Mouse (Mus musculus) kidney, embryonic 14.5 days (tissue): ENCODE data around the gene Ush2a. TPM values are rescaled to one million over a fixed set of nuclear protein-coding genes. Genes with fewer than 3 reads are reported as not detected.

Experiments
- ATAC-seq: fragments of 200-750 bp; cut with Nextera tagmentation; 2 replicates; pipeline ENCODE4 v1.8.0; 2017; ENCODE audit warnings: moderate number of reproducible peaks, mild to moderate bottlenecking, moderate TSS enrichment, moderate library complexity; ENCODE audit not compliant: low FRiP score, low TSS enrichment
- H3K27ac ChIP-seq: fragments of 300-500 bp; sonication (generic); 2 replicates; pipeline ENCODE4 v1.5.1; 2014; ENCODE audit warnings: low read depth, mild to moderate bottlenecking, low read length, moderate library complexity, mixed read lengths
- H3K27me3 ChIP-seq: fragments of 300-500 bp; sonication (generic); 2 replicates; pipeline ENCODE4 v1.6.1; 2014; ENCODE audit warnings: mild to moderate bottlenecking, low read length; ENCODE audit not compliant: control insufficient read depth, insufficient read depth
- H3K36me3 ChIP-seq: fragments of 300-500 bp; sonication (generic); 2 replicates; pipeline ENCODE4 v1.6.1; 2014; ENCODE audit warnings: low read length, mixed read lengths; ENCODE audit not compliant: control insufficient read depth, insufficient read depth
- H3K4me1 ChIP-seq: fragments of 300-500 bp; sonication (generic); 2 replicates; pipeline ENCODE4 v1.6.1; 2014; ENCODE audit warnings: low read length, mixed read lengths; ENCODE audit not compliant: control insufficient read depth, insufficient read depth
- H3K4me2 ChIP-seq: fragments of 300-500 bp; sonication (generic); replicated peaks from 2 replicates; pipeline ENCODE4 v1.6.1; 2014; ENCODE audit warnings: low read depth, mild to moderate bottlenecking, low read length
- H3K4me3 ChIP-seq: fragments of 300-500 bp; sonication (generic); 2 replicates; pipeline ENCODE4 v1.5.1; 2014; ENCODE audit warnings: mild to moderate bottlenecking, low read length
- H3K9ac ChIP-seq: fragments of 300-500 bp; sonication (generic); 2 replicates; pipeline ENCODE4 v1.6.1; 2014; ENCODE audit warnings: low read depth, mild to moderate bottlenecking, low read length, moderate library complexity
- H3K9me3 ChIP-seq: fragments of 300-500 bp; sonication (generic); 2 replicates; pipeline ENCODE4 v1.6.1; 2016; ENCODE audit warnings: low read length; ENCODE audit not compliant: control insufficient read depth
- WGBS: fragments of 180-500 bp; shearing (Covaris S2); extraction: QIAGEN DNeasy Blood & Tissue Kit; methylation state at CpG from one replicate; pipeline ENCODE4 v1.1.7; 2014; 5-methylcytosine and 5-hydroxymethylcytosine counted together
- polyA plus RNA-seq: library from polyadenylated mRNA; unstranded; fragments of >200 nt; fragmentation: Nextera tagmentation; extraction: Ambion mirVana; gene quantifications from 2 replicates; pipeline ENCODE4 v1.2.1, GENCODE M21; 2014

The Ush2a gene
- polyA plus RNA-seq, 1 experiment from 2014 or later: 0.23 TPM

DNA sequence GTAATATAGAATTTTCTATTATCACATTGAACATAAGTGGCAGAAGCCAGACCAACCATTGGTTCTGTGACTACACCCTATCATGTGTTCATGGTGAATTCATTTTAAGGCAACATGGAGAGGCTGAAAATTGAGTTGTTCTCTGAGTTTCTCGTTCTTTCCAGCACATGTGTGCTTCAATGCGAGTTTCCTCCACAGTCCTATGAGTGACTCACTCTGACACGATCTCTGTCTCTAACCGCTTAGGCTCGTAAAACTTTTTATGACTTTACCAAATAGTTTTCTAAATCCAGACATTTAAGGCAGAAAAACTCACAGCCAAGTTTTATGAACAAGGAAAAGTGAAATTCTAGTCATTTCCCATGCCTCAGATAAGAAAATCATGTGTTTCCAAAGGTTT lies 597.9 kb downstream of the Ush2a start:
- no peaks in the 10 kb centered on the region for H3K4me1 ChIP-seq
- no peaks in the 10 kb centered on the region for H3K27me3 ChIP-seq
- no peak overlapping the region for H3K27ac ChIP-seq
- 69% methylated on average over 5 of the region's 5 CpGs for WGBS
- no peaks in the 10 kb centered on the region for H3K36me3 ChIP-seq
- H3K9ac ChIP-seq: no peak overlapping the region
- no peak for ATAC-seq
- H3K4me2 ChIP-seq: no peak overlapping the region
- H3K4me3 ChIP-seq: no peak overlapping the region
- H3K9me3 ChIP-seq: no peaks in the 10 kb centered on the region

DNA sequence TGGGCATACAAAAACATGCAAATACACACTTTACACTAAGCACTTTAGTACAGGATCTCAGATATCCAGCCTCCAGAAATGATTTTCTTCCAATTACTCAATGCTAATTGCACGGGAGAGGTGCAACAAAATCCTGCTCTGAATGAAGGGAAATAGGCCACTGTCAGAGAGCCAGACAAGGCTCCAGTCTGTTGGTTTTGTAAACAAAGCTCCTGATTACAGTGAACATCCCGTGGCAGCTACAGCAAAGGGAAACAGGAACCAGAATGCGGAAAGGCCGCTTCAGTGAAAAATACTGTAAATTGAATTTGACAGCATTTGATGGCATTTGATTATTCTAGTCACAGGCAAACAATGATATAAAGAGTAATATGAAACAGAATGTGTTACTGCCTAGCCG lies 604.1 kb downstream of the Ush2a start:
- Histone ChIP-seq H3K4me1 (0 out of 2 replicates have a peak, but pooled peaks cover 2% of the 10 kb centered on the region), H3K4me3 (no peak overlapping the region), H3K27me3 (no peaks in the 10 kb centered on the region), H3K36me3 (no peaks in the 10 kb centered on the region), H3K9me3 (no peaks in the 10 kb centered on the region), H3K27ac (no peak overlapping the region), H3K4me2 (no peak overlapping the region), H3K9ac (no peak overlapping the region)
- ATAC-seq: no peak
- 24% methylated on average over 5 of the region's 5 CpGs for WGBS

DNA sequence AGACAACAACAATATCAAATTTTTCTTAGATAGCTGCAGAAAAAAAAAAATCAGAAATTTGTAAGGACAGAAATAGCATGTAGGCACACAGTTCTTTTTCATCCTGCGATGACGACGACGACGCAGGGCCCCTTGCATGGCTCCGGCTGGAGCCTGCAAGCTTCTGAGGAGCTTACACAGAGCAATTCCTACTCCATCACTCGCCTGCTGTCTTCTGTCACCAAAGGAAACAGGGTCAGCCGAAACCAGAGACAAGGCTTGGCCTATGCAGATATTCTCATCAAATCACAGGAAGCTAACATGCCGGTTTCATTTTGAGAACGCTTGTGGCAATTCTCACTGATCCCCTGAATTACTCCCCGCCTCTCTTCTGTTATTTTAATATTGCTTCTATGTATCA lies 604.7 kb downstream of the Ush2a start:
- ATAC-seq: no peak
- no peak overlapping the region for H3K4me2 ChIP-seq

GRCm38 (mm10) chr1:188878531-188879055 lies 616.8 kb downstream of the Ush2a start:
- no peak overlapping the region for H3K4me3 ChIP-seq
- H3K36me3 ChIP-seq: no peaks in the 10 kb centered on the region
- WGBS: 91% methylated on average over 4 of the region's 4 CpGs
- no peaks in the 10 kb centered on the region for H3K27me3 ChIP-seq
- no peak overlapping the region for H3K27ac ChIP-seq
- ATAC-seq: no peak
- H3K9me3 ChIP-seq: no peaks in the 10 kb centered on the region
- no peak overlapping the region for H3K9ac ChIP-seq
- no peak overlapping the region for H3K4me2 ChIP-seq
- H3K4me1 ChIP-seq: no peaks in the 10 kb centered on the region

More for the DNA sequence above, 604.7 kb downstream of the Ush2a start:
- Histone ChIP-seq H3K36me3 (no peaks in the 10 kb centered on the region), H3K27ac (no peak overlapping the region), H3K9me3 (no peaks in the 10 kb centered on the region), H3K4me1 (0 out of 2 replicates have a peak, but pooled peaks cover 2% of the 10 kb centered on the region), H3K27me3 (no peaks in the 10 kb centered on the region), H3K9ac (no peak overlapping the region), H3K4me3 (no peak overlapping the region)
- WGBS: 61% methylated on average over 11 of the region's 11 CpGs

- ATAC-seq: no peak
- H3K4me2 ChIP-seq: no peak overlapping the region
- 56% methylated on average over 4 of the region's 4 CpGs for WGBS
- no peaks in the 10 kb centered on the region for H3K27me3 ChIP-seq
- H3K4me3 ChIP-seq: no peak overlapping the region
- H3K36me3 ChIP-seq: no peaks in the 10 kb centered on the region
- H3K4me1 ChIP-seq: no peaks in the 10 kb centered on the region
- H3K9me3 ChIP-seq: no peaks in the 10 kb centered on the region
- no peak overlapping the region for H3K9ac ChIP-seq
- no peak overlapping the region for H3K27ac ChIP-seq
These were observed 635.2 kb downstream of the Ush2a start for GRCm38 (mm10) chr1:188896906-188897551.

DNA sequence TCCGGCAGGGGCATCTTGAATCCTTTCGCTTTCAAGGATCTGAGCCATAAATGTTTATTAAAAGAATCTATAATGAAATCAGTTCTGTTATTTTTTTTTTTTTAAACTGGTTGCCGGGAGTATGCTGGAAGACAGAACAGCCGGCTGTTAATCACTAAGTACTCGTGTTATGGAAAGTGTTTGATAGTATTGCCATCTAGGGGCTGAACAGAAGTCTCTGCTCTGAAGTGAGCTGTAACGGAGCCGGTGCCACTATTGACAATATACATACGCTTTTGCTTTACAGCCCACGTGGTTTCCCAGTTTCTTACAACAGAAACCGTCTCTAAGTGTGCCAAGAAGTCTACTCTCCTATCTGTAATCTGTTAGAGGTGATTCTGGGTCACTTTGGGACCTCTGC lies 642.3 kb downstream of the Ush2a start:
- 44% methylated on average over 10 of the region's 10 CpGs for WGBS
- no peak for ATAC-seq
- H3K36me3 ChIP-seq: no peaks in the 10 kb centered on the region

DNA sequence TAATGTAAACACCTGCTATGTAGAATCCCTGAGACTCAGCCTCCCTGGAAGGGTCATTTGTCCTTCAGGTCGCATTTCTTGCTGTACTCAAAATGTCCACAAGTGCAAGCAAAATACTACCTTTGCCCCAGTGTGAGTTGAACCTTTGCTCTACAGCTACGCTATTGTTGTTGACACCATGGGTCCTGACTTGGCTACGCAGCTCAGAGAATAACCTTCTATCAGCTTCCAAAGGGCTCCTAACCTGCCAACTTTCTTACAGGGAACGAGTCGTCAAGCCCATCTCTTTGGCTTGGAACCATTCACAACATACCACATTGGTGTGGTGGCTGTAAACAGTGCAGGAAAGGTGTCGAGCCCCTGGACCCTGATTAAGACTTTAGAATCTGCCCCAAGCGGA lies 644.4 kb downstream of the Ush2a start:
- Histone ChIP-seq H3K27ac (no peak overlapping the region), H3K4me3 (no peak overlapping the region), H3K9me3 (no peaks in the 10 kb centered on the region), H3K27me3 (no peaks in the 10 kb centered on the region), H3K9ac (no peak overlapping the region), H3K4me2 (no peak overlapping the region), H3K36me3 (no peaks in the 10 kb centered on the region), H3K4me1 (no peaks in the 10 kb centered on the region)
- WGBS: 64% methylated on average over 7 of the region's 7 CpGs
- no peak for ATAC-seq

More for the DNA sequence above, 642.3 kb downstream of the Ush2a start:
- Histone ChIP-seq H3K4me3 (no peak overlapping the region), H3K9me3 (no peaks in the 10 kb centered on the region), H3K9ac (no peak overlapping the region), H3K27ac (no peak overlapping the region), H3K27me3 (no peaks in the 10 kb centered on the region), H3K4me1 (no peaks in the 10 kb centered on the region), H3K4me2 (no peak overlapping the region)

DNA sequence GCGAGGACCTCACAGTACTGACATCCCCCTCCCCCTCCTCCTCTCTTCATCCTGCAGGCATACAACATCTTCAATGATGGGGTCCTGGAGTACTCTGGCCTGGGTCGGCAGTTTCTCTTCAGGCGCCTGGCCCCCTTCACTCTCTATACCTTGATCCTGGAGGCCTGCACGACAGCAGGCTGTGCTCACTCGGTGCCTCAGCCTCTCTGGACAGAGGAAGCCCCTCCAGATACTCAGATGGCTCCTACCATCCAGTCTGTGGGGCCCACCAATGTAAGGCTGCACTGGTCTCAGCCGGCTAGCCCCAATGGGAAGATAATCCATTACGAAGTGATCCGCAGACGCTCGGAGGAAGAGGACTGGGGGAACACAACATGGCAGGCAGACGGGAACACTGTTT lies 648.8 kb downstream of the Ush2a start:
- H3K36me3 ChIP-seq: no peaks in the 10 kb centered on the region

DNA sequence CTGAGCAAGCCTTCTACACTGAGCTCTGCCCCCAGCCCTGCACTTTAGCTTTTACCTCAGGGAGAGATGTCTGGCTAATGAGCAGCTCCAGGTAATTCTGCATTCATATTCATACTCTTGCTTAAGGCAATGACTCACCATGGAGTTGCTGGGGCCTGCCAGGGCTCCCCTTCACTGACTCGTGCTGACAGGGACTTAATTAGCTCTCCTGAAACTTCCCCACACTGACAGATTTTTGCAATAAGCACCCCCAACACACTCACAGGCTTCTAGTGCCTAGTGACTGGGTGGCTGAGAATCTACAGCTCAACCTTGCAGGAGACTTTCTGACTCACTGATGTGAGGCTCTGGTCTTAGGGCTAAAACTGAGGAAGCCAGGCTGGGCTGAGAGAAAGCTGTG lies 658.1 kb downstream of the Ush2a start:
- no peaks in the 10 kb centered on the region for H3K4me1 ChIP-seq
- H3K36me3 ChIP-seq: no peaks in the 10 kb centered on the region
- no peak for ATAC-seq
- WGBS: 39% methylated on average over 1 of the region's 1 CpGs
- H3K27me3 ChIP-seq: no peaks in the 10 kb centered on the region
- no peaks in the 10 kb centered on the region for H3K9me3 ChIP-seq
- H3K4me2 ChIP-seq: no peak overlapping the region
- H3K4me3 ChIP-seq: no peak overlapping the region
- H3K9ac ChIP-seq: no peak overlapping the region
- no peak overlapping the region for H3K27ac ChIP-seq

More for the DNA sequence above, 648.8 kb downstream of the Ush2a start:
- Histone ChIP-seq H3K9ac (no peak overlapping the region), H3K4me2 (no peak overlapping the region), H3K9me3 (no peaks in the 10 kb centered on the region), H3K27me3 (no peaks in the 10 kb centered on the region), H3K4me1 (no peaks in the 10 kb centered on the region), H3K27ac (no peak overlapping the region), H3K4me3 (no peak overlapping the region)
- no peak for ATAC-seq
- 89% methylated on average over 11 of the region's 11 CpGs for WGBS
